Mouse (Mus musculus): ENCODE measurements around the gene Chat. TPM values are rescaled to one million over a fixed set of nuclear protein-coding genes. Genes with fewer than 3 reads are reported as not detected.

The Chat gene
- total RNA-seq, 2 experiments from 2014 or later = not detected

Other genes with a start within 250 kb of the Chat start
- gene Ogdhl, start 144.0 kb downstream of the Chat start, total RNA-seq (2021) = 10 to 100 TPM; 70.4 to 86.7 TPM
- not detected for gene 1700024G13Rik, start 77.6 kb downstream of the Chat start, total RNA-seq (2021)
- gene Slc18a3, start 1.1 kb downstream of the Chat start, total RNA-seq (2021) = not detected
- 1 to 10 TPM; 3.2 to 3.3 TPM for gene Ercc6, start 47.5 kb upstream of the Chat start, total RNA-seq (2021)
- not detected for gene Prrxl1, start 133.4 kb upstream of the Chat start, total RNA-seq (2021)
- 100 to 1,000 TPM in 1 of 2 experiments, 10 to 100 TPM in 1; 98.0 to 103 TPM for gene 3425401B19Rik, start 219.3 kb upstream of the Chat start, total RNA-seq (2021)